Mouse (Mus musculus): ENCODE measurements at regions not wholly inside any gene's neighbourhood (a gene's known extent, or its start where the extent isn't known, plus 50 kb on each side); places are given as distances from the start of the nearest gene placed in this dataset.

GRCm38 (mm10) chr10:110587529-110587928, 131.5 kb upstream of the Nav3 start:
- Histone ChIP-seq H3K4me3 (no peak overlapping the region), H3K4me1 (0 out of 2 replicates have a peak, but pooled peaks cover 3% of the 10 kb centered on the region), H3K27me3 (ENCODE audit: low read depth, poor library complexity, severe bottlenecking) (no peaks in the 10 kb centered on the region), H3K27ac (no peak overlapping the region), H3K36me3 (no peaks in the 10 kb centered on the region), H3K9me3 (replicated peaks) (no peaks in the 10 kb centered on the region)
- 89% methylated on average over 13 of the region's 13 CpGs for WGBS
- no peak for DNase-seq (ENCODE audit: low spot score)

DNA sequence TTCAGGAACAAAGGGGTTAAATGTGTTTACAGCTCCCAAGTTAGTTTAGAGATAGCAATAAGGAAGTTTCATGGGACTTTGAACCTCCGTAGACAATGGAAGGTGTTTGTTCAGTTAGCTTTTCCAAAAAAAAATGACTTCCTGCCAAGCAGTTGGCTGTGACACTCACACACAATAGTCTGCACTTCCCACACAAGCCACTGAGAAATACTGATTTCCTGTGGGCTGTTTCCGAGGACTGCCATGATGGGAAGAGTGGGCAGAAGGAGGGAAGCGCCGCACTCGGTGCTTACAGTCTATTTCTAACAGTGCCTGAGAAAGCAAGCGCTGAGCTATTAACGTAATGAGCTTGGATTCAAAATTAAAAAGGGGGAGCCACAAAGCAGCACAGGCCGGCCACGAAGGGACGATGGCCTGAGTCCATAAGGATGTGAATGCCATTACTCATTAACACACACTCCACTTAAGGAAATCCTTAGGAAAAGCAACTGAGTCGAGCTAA, 144.4 kb upstream of the Nav3 start:
- Histone ChIP-seq H3K27ac (no peak overlapping the region), H3K27me3 (ENCODE audit: low read depth, poor library complexity, severe bottlenecking) (no peaks in the 10 kb centered on the region), H3K4me1 (no peaks in the 10 kb centered on the region), H3K36me3 (no peaks in the 10 kb centered on the region), H3K9me3 (replicated peaks) (no peaks in the 10 kb centered on the region), H3K4me3 (no peak overlapping the region)
- DNase-seq (ENCODE audit: low spot score): no peak
- 73% methylated on average over 11 of the region's 11 CpGs for WGBS

- no peak for DNase-seq (ENCODE audit: low spot score)
- no peaks in the 10 kb centered on the region for H3K9me3 ChIP-seq (replicated peaks)
- WGBS: 77% methylated on average over 9 of the region's 9 CpGs
Observed at GRCm38 (mm10) chr10:110610336-110610735, 134.9 kb upstream of the E2f7 start.

DNA sequence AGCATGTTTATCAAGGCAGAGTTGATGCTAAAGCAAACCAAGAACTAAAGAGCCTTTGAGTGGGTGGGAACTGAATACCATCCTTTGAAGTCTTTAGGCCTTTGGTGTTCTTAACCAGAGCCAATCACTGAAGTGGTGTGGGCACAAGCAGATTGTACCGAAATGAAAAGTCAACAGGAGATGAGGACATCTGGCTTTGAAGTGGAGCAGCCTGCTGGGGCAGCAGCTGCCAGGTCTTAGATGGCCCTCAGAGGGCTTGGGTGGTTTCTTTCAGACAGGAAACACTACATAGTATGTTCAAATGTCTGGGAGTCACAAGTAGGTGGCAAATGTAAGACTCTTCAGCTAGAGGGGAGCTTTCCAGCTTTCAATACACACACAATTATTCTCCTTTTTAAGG, 128.2 kb upstream of the E2f7 start:
- no peaks in the 10 kb centered on the region for H3K36me3 ChIP-seq
- H3K27ac ChIP-seq: no peak overlapping the region
- H3K27me3 ChIP-seq (ENCODE audit: low read depth, poor library complexity, severe bottlenecking): no peaks in the 10 kb centered on the region
- WGBS: 18% methylated on average over 1 of the region's 1 CpGs
- H3K9me3 ChIP-seq (replicated peaks): no peaks in the 10 kb centered on the region
- DNase-seq (ENCODE audit: low spot score): no peak
- H3K4me1 ChIP-seq: no peaks in the 10 kb centered on the region
- no peak overlapping the region for H3K4me3 ChIP-seq

More at GRCm38 (mm10) chr10:110610336-110610735, 134.9 kb upstream of the E2f7 start:
- no peaks in the 10 kb centered on the region for H3K27me3 ChIP-seq (ENCODE audit: low read depth, poor library complexity, severe bottlenecking)
- no peak overlapping the region for H3K27ac ChIP-seq
- H3K36me3 ChIP-seq: no peaks in the 10 kb centered on the region
- no peak overlapping the region for H3K4me3 ChIP-seq
- H3K4me1 ChIP-seq: 0 out of 2 replicates have a peak, but pooled peaks cover 4% of the 10 kb centered on the region

DNA sequence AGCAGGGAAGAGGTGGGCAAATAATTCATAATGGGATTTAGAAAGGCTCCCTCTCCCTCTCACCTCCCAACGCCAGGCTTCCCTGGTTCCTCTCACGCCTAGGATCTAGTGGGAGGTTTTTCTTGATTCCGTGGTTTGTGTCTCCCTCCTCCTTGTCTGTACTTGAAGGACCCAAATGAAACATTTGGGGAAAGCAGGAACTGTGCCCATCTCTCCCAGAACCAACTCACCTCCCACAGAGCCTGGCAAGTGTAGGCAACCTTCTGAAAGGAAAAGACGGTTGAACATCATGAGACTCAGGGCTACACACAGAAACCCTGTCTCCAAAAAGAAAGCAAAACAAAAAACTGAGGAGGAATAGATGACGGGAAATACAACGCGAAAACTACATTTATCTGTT, 126.0 kb upstream of the E2f7 start:
- H3K4me1 ChIP-seq: no peaks in the 10 kb centered on the region
- H3K27me3 ChIP-seq (ENCODE audit: low read depth, poor library complexity, severe bottlenecking): no peaks in the 10 kb centered on the region
- H3K36me3 ChIP-seq: no peaks in the 10 kb centered on the region
- H3K27ac ChIP-seq: no peak overlapping the region
- H3K4me3 ChIP-seq: no peak overlapping the region
- 92% methylated on average over 7 of the region's 7 CpGs for WGBS
- no peak for DNase-seq (ENCODE audit: low spot score)
- H3K9me3 ChIP-seq (replicated peaks): no peaks in the 10 kb centered on the region

DNA sequence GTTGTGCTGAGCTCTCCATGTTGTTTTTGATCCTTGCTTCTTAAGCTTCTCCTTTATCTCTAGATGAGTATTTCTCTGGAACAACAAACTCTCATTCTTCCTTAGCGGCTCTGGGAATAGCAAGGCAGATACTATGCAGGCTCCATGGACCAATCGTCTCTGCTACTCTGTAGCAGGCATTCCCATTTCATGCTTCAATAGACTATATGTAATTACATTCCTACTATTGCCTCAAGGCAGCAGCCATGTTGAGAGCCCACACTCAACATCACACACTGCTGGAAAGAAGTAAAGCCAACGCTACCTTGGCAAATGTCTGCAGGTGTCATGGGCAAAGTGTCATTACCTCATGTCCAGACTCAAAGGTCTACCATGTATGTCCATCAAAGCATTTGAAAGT, 119.6 kb upstream of the E2f7 start:
- no peaks in the 10 kb centered on the region for H3K27me3 ChIP-seq (ENCODE audit: low read depth, poor library complexity, severe bottlenecking)
- DNase-seq (ENCODE audit: low spot score): no peak
- no peaks in the 10 kb centered on the region for H3K36me3 ChIP-seq
- H3K9me3 ChIP-seq (replicated peaks): no peaks in the 10 kb centered on the region
- 88% methylated on average over 3 of the region's 3 CpGs for WGBS
- no peak overlapping the region for H3K27ac ChIP-seq
- no peak overlapping the region for H3K4me3 ChIP-seq
- H3K4me1 ChIP-seq: no peaks in the 10 kb centered on the region

GRCm38 (mm10) chr10:110640406-110640805, 104.8 kb upstream of the E2f7 start:
- Histone ChIP-seq H3K4me3 (no peak overlapping the region), H3K4me1 (no peaks in the 10 kb centered on the region), H3K27ac (no peak overlapping the region), H3K27me3 (ENCODE audit: low read depth, poor library complexity, severe bottlenecking) (no peaks in the 10 kb centered on the region), H3K9me3 (replicated peaks) (no peaks in the 10 kb centered on the region), H3K36me3 (no peaks in the 10 kb centered on the region)
- 76% methylated on average over 10 of the region's 10 CpGs for WGBS
- no peak for DNase-seq (ENCODE audit: low spot score)

DNA sequence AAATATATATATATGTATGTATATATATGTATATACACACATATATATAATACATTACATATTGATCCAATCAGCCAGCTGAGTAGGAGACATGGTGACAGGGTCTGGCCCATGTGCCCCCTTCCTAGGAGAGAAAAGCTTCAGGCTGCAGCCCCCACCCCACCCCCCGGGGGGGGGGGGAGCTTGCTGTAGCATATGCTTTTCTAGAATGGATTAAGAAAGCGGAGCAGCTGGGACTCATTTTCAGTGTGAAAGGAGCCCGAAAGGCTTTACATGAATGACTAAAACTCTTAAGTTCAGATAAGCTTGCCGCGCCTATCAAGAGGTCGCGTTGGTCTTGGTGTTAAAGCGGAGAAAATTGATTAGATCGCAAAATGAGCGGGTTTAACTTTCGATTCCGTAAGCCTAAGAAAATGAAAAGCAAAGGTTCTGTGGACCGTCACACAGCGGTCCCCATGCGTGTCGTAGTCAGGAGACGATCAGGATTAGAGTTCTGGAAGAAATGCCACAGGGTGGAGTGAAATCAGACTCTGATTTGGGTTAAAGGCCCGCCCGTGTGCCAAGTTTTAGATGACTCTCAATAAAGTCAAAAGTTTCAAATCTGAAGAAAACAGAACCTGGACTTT, 103.1 kb upstream of the E2f7 start:
- DNase-seq (ENCODE audit: low spot score): no peak
- no peak overlapping the region for H3K27ac ChIP-seq
- no peaks in the 10 kb centered on the region for H3K36me3 ChIP-seq
- no peaks in the 10 kb centered on the region for H3K27me3 ChIP-seq (ENCODE audit: low read depth, poor library complexity, severe bottlenecking)
- H3K4me3 ChIP-seq: no peak overlapping the region
- 92% methylated on average over 19 of the region's 19 CpGs for WGBS
- no peaks in the 10 kb centered on the region for H3K4me1 ChIP-seq
- H3K9me3 ChIP-seq (replicated peaks): no peaks in the 10 kb centered on the region

- no peak for DNase-seq (ENCODE audit: low spot score)
- Histone ChIP-seq H3K27ac (no peak overlapping the region), H3K9me3 (replicated peaks) (no peaks in the 10 kb centered on the region), H3K4me3 (no peak overlapping the region), H3K27me3 (ENCODE audit: low read depth, poor library complexity, severe bottlenecking) (no peaks in the 10 kb centered on the region), H3K36me3 (no peaks in the 10 kb centered on the region), H3K4me1 (no peaks in the 10 kb centered on the region)
- WGBS: 91% methylated on average over 7 of the region's 7 CpGs
Observed at GRCm38 (mm10) chr10:110647603-110648002, 97.6 kb upstream of the E2f7 start.

GRCm38 (mm10) chr10:110650107-110650506, 95.1 kb upstream of the E2f7 start:
- Histone ChIP-seq H3K27ac (no peak overlapping the region), H3K9me3 (replicated peaks) (no peaks in the 10 kb centered on the region), H3K27me3 (ENCODE audit: low read depth, poor library complexity, severe bottlenecking) (no peaks in the 10 kb centered on the region), H3K36me3 (no peaks in the 10 kb centered on the region), H3K4me1 (no peaks in the 10 kb centered on the region), H3K4me3 (no peak overlapping the region)
- no peak for DNase-seq (ENCODE audit: low spot score)
- WGBS: 70% methylated on average over 6 of the region's 6 CpGs

DNA sequence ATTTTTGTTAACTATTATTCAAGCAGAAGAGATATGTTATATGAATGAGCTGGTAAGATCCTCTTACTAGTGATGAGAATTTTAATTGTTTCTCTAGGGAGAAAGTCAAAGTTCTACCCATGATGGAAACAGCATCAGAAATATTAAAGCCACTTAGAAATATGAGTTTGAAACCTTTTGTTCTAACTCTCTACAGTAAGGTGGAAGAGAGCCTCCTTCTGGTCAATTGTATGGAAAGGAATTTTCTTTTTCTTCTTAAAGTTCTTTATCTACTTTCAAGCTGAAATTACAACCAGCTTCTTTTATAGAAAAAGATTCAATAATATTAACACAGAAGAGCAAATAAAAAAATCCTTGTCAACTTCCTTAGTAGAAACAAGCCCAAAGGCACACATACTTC, 94.4 kb upstream of the E2f7 start:
- no peak for DNase-seq (ENCODE audit: low spot score)

DNA sequence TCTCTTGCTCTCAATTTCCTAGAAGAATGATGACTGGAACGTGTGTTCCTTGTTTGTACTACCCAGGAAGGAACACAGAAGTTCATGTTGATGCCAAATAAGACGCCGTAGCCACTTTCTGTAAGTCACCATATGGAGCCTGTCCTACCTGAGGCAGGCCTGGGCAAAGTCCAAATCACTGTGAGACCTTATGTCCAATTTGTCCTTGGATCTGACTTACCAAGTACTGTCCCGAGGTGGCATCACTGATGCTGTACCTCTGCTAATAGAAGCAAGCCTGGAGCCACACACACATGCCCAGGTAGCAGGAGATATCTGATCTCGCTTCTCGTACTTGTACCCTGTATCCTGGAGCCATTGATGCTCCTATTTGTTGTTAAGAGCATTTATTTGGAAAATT, 91.2 kb upstream of the E2f7 start:
- WGBS: 88% methylated on average over 6 of the region's 6 CpGs
- H3K9me3 ChIP-seq (replicated peaks): no peaks in the 10 kb centered on the region
- no peaks in the 10 kb centered on the region for H3K4me1 ChIP-seq
- H3K36me3 ChIP-seq: no peaks in the 10 kb centered on the region
- no peak for DNase-seq (ENCODE audit: low spot score)
- H3K27me3 ChIP-seq (ENCODE audit: low read depth, poor library complexity, severe bottlenecking): no peaks in the 10 kb centered on the region
- H3K4me3 ChIP-seq: no peak overlapping the region
- no peak overlapping the region for H3K27ac ChIP-seq

More for the DNA sequence above, 94.4 kb upstream of the E2f7 start:
- H3K36me3 ChIP-seq: no peaks in the 10 kb centered on the region
- H3K4me3 ChIP-seq: no peak overlapping the region
- no peak overlapping the region for H3K27ac ChIP-seq
- no peaks in the 10 kb centered on the region for H3K4me1 ChIP-seq
- no peaks in the 10 kb centered on the region for H3K9me3 ChIP-seq (replicated peaks)
- no peaks in the 10 kb centered on the region for H3K27me3 ChIP-seq (ENCODE audit: low read depth, poor library complexity, severe bottlenecking)

DNA sequence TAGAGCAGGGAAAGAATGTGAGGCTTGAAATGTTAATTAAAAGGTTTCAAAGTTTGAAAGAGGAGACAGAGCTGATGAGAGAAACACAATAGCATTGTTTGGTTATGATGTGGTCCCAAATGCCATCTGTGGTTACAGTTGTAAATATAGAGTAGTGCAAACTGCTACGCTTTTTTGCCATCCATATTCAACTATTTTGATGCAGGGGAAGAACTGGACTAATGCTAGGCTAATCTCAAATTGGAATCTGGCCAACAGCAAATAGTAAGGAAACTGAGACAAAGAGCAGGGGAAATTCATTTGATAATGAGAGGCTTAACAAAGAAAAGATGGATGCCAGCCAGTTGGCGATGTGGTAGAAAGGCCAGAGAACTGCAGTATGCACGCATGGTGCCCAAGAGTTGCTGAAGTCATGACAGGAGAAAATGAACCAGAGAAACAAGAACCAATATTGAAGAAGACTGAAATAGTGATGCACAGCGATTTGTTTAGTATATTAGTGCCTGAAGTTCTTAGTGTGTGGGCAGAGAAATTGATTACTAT, 87.0 kb upstream of the E2f7 start:
- no peak overlapping the region for H3K4me3 ChIP-seq
- no peaks in the 10 kb centered on the region for H3K9me3 ChIP-seq (replicated peaks)
- H3K27ac ChIP-seq: no peak overlapping the region
- no peaks in the 10 kb centered on the region for H3K27me3 ChIP-seq (ENCODE audit: low read depth, poor library complexity, severe bottlenecking)
- WGBS: 94% methylated on average over 4 of the region's 4 CpGs
- DNase-seq (ENCODE audit: low spot score): no peak
- no peaks in the 10 kb centered on the region for H3K36me3 ChIP-seq
- H3K4me1 ChIP-seq: no peaks in the 10 kb centered on the region

DNA sequence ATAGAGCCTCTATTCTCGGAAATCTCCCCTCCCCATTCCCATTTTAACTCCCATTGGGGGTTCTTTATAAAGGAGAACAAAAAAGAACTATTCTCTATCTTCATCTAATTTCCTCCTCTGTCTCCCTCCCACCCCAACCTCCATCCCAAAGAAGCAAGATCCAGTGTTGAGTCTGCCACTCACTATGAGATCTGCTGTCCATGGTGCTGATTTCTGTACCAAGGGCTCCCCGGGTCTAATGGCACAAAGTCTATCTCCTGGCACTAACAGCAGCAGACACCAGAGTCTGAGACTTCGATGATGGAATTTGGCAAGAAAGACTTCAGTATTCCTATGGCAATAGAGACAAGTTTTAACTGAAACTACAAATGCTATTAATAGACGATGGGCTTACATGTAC, 68.7 kb upstream of the E2f7 start:
- no peaks in the 10 kb centered on the region for H3K4me1 ChIP-seq
- DNase-seq (ENCODE audit: low spot score): peak; percentile 61
- no peaks in the 10 kb centered on the region for H3K27me3 ChIP-seq (ENCODE audit: low read depth, poor library complexity, severe bottlenecking)
- no peak overlapping the region for H3K27ac ChIP-seq
- no peaks in the 10 kb centered on the region for H3K36me3 ChIP-seq
- H3K4me3 ChIP-seq: no peak overlapping the region
- no peaks in the 10 kb centered on the region for H3K9me3 ChIP-seq (replicated peaks)
- WGBS: 70% methylated on average over 4 of the region's 4 CpGs
